Mouse (Mus musculus): Measurements from ENCODE around the gene Ap1g1.
A peak's percentile ranks its signal among the peaks of the same experiment; 100 is the strongest.

Gene Ap1g1

GRCm38 (mm10) chr8:109780548-109780947 lies 2.2 kb downstream of the Ap1g1 start:
- DNase-seq (ENCODE audit: low spot score in 2 of 2), result no peak

GRCm38 (mm10) chr8:109790938-109791337 lies 12.6 kb downstream of the Ap1g1 start:
- no peak for DNase-seq (ENCODE audit: low spot score in 2 of 2)

- no peak for DNase-seq (ENCODE audit: low spot score in 2 of 2)
These were observed 16.8 kb downstream of the Ap1g1 start for GRCm38 (mm10) chr8:109795166-109795565.

GRCm38 (mm10) chr8:109798721-109799120 lies 20.4 kb downstream of the Ap1g1 start:
- no peak for DNase-seq (ENCODE audit: low spot score in 2 of 2)

- no peak for DNase-seq (ENCODE audit: low spot score in 2 of 2)
These were observed 20.9 kb downstream of the Ap1g1 start for GRCm38 (mm10) chr8:109799245-109799644.

- DNase-seq (ENCODE audit: low spot score in 2 of 2), result no peak
These were observed 22.0 kb downstream of the Ap1g1 start for GRCm38 (mm10) chr8:109800325-109800724.

- no peak for DNase-seq (ENCODE audit: low spot score in 2 of 2)
These were observed 24.9 kb downstream of the Ap1g1 start for GRCm38 (mm10) chr8:109803211-109803610.

GRCm38 (mm10) chr8:109803801-109804200 lies 25.4 kb downstream of the Ap1g1 start:
- no peak for DNase-seq (ENCODE audit: low spot score in 2 of 2)

GRCm38 (mm10) chr8:109806522-109806921 lies 28.2 kb downstream of the Ap1g1 start:
- no peak for DNase-seq (ENCODE audit: low spot score in 2 of 2)

- DNase-seq (ENCODE audit: low spot score in 2 of 2), result peak; percentile 21 to 22
These were observed 29.2 kb downstream of the Ap1g1 start for GRCm38 (mm10) chr8:109807401-109808119.

- DNase-seq (ENCODE audit: low spot score in 2 of 2), result no peak
These were observed 29.7 kb downstream of the Ap1g1 start for GRCm38 (mm10) chr8:109808120-109808447.

- DNase-seq (ENCODE audit: low spot score in 2 of 2), result no peak
These were observed 32.1 kb downstream of the Ap1g1 start for GRCm38 (mm10) chr8:109810434-109810833.

- DNase-seq (ENCODE audit: low spot score in 2 of 2), result no peak
These were observed 36.9 kb downstream of the Ap1g1 start for GRCm38 (mm10) chr8:109815268-109815667.

- no peak for DNase-seq (ENCODE audit: low spot score in 2 of 2)
These were observed 39.6 kb downstream of the Ap1g1 start for GRCm38 (mm10) chr8:109817933-109818332.

- DNase-seq (ENCODE audit: low spot score in 2 of 2), result no peak
These were observed 45.2 kb downstream of the Ap1g1 start for GRCm38 (mm10) chr8:109823561-109823960.

- no peak for DNase-seq (ENCODE audit: low spot score in 2 of 2)
These were observed 61.5 kb downstream of the Ap1g1 start for GRCm38 (mm10) chr8:109839822-109840221.

GRCm38 (mm10) chr8:109842468-109842867 lies 64.1 kb downstream of the Ap1g1 start:
- no peak for DNase-seq (ENCODE audit: low spot score in 2 of 2)

GRCm38 (mm10) chr8:109847866-109848265 lies 69.5 kb downstream of the Ap1g1 start:
- DNase-seq (ENCODE audit: low spot score in 2 of 2), result no peak

GRCm38 (mm10) chr8:109848981-109849380 lies 70.6 kb downstream of the Ap1g1 start:
- no peak for DNase-seq (ENCODE audit: low spot score in 2 of 2)

- peak; percentile 73 to 82 for DNase-seq (ENCODE audit: low spot score in 2 of 2)
These were observed 75.1 kb downstream of the Ap1g1 start for GRCm38 (mm10) chr8:109853423-109853822.

- DNase-seq (ENCODE audit: low spot score in 2 of 2), result no peak
These were observed 76.2 kb downstream of the Ap1g1 start for GRCm38 (mm10) chr8:109854522-109854921.

GRCm38 (mm10) chr8:109855451-109855850 lies 77.1 kb downstream of the Ap1g1 start:
- DNase-seq (ENCODE audit: low spot score in 2 of 2), result no peak

GRCm38 (mm10) chr8:109863398-109863797 lies 85.0 kb downstream of the Ap1g1 start:
- DNase-seq (ENCODE audit: low spot score in 2 of 2), result peak in 1 of 2 experiments; percentile 15

- DNase-seq (ENCODE audit: low spot score in 2 of 2), result no peak
These were observed 86.4 kb downstream of the Ap1g1 start for GRCm38 (mm10) chr8:109864798-109865197.
